Mouse (Mus musculus) limb, embryonic 14.5 days (tissue): ENCODE data around the gene Gm17359. TPM values are rescaled to one million over a fixed set of nuclear protein-coding genes. Genes with fewer than 3 reads are reported as not detected.

Source experiments
- ATAC-seq: fragments of 200-750 bp; cut with Nextera tagmentation; 2 replicates; pipeline ENCODE4 v1.8.0; 2017; ENCODE audit warnings: low read depth, moderate number of reproducible peaks, moderate TSS enrichment; ENCODE audit not compliant: low FRiP score
- DNase-seq: peaks from one replicate; pipeline ENCODE4 v3.0.0-alpha.2; 2015; ENCODE audit warnings: low spot score
- H3K27ac ChIP-seq: fragments of 300-500 bp; sonication (generic); replicated peaks from 2 replicates; pipeline ENCODE4 v1.5.1; 2014; ENCODE audit warnings: low read depth, mild to moderate bottlenecking, low read length, moderate library complexity, mixed read lengths
- H3K27me3 ChIP-seq: fragments of 300-500 bp; sonication (generic); 2 replicates; pipeline ENCODE4 v1.6.1; 2014; ENCODE audit warnings: low read length, mixed read lengths; ENCODE audit not compliant: control insufficient read depth, insufficient read depth
- H3K36me3 ChIP-seq: fragments of 300-500 bp; sonication (generic); 2 replicates; pipeline ENCODE4 v1.6.1; 2014; ENCODE audit warnings: mild to moderate bottlenecking, low read length, moderate library complexity, mixed read lengths; ENCODE audit not compliant: control insufficient read depth, insufficient read depth
- H3K4me1 ChIP-seq: fragments of 300-500 bp; sonication (generic); 2 replicates; pipeline ENCODE4 v1.6.1; 2014; ENCODE audit warnings: antibody characterized with exemption, low read length, mixed read lengths; ENCODE audit not compliant: control insufficient read depth, insufficient read depth
- H3K4me2 ChIP-seq: fragments of 300-500 bp; sonication (generic); replicated peaks from 2 replicates; pipeline ENCODE4 v1.6.1; 2014; ENCODE audit warnings: low read depth, mild to moderate bottlenecking, low read length, moderate library complexity; ENCODE audit not compliant: severe bottlenecking
- H3K4me3 ChIP-seq: fragments of 300-500 bp; sonication (generic); replicated peaks from 2 replicates; pipeline ENCODE4 v1.5.1; 2014; ENCODE audit warnings: low read length
- H3K9ac ChIP-seq: fragments of 300-500 bp; sonication (generic); 2 replicates; pipeline ENCODE4 v1.6.1; 2014; ENCODE audit warnings: mild to moderate bottlenecking, low read depth, low read length, moderate library complexity; ENCODE audit not compliant: severe bottlenecking
- H3K9me3 ChIP-seq: fragments of 300-500 bp; sonication (generic); 2 replicates; pipeline ENCODE4 v1.6.1; 2016; ENCODE audit warnings: low read length; ENCODE audit not compliant: control insufficient read depth
- POLR2A ChIP-seq: fragments of 200-500 bp; IDR thresholded peaks from 2 replicates; pipeline ENCODE4 v1.8.0; 2012; ENCODE audit warnings: inconsistent platforms, mild to moderate bottlenecking, moderate library complexity, borderline replicate concordance; ENCODE audit not compliant: insufficient read depth, insufficient read length; ENCODE audit errors: extremely low read depth
- WGBS: fragments of 180-500 bp; shearing (Covaris S2); extraction: QIAGEN DNeasy Blood & Tissue Kit; methylation state at CpG from one replicate; pipeline ENCODE4 v1.1.7; 2014; 5-methylcytosine and 5-hydroxymethylcytosine counted together
- polyA plus RNA-seq, 2 experiments: library from polyadenylated mRNA; depleted of rRNA in 1 of 2; stranded (reverse) in 1 of 2; unstranded in 1 of 2; fragments of >200 nt; fragmentation: Nextera tagmentation in 1 of 2; extraction: Ambion mirVana in 1 of 2; gene quantifications; 2 replicates each; pipeline versions ENCODE4 v1.2.1 to v1.2.3; 2012 to 2014

Gm17359 gene
- polyA plus RNA-seq, 2 experiments, result not detected

- WGBS, result 25% methylated on average over 11 of the region's 11 CpGs
- no peak overlapping the region for H3K27ac ChIP-seq
- no peak overlapping the region for H3K4me2 ChIP-seq
- TF ChIP-seq POLR2A, result no peak
- DNase-seq, result no peak
- H3K9ac ChIP-seq, result no peak overlapping the region
- H3K27me3 ChIP-seq, result no peaks in the 10 kb centered on the region
- no peaks in the 10 kb centered on the region for H3K4me1 ChIP-seq
- peaks cover 13% of the 10 kb centered on the region; the same call in 1 of the 2 replicates for H3K36me3 ChIP-seq
- ATAC-seq, result no peak
- H3K9me3 ChIP-seq, result no peaks in the 10 kb centered on the region
- H3K4me3 ChIP-seq, result no peak overlapping the region
Observed at GRCm38 (mm10) chr3:79455761-79456160, 119.3 kb downstream of the Gm17359 start.

DNA sequence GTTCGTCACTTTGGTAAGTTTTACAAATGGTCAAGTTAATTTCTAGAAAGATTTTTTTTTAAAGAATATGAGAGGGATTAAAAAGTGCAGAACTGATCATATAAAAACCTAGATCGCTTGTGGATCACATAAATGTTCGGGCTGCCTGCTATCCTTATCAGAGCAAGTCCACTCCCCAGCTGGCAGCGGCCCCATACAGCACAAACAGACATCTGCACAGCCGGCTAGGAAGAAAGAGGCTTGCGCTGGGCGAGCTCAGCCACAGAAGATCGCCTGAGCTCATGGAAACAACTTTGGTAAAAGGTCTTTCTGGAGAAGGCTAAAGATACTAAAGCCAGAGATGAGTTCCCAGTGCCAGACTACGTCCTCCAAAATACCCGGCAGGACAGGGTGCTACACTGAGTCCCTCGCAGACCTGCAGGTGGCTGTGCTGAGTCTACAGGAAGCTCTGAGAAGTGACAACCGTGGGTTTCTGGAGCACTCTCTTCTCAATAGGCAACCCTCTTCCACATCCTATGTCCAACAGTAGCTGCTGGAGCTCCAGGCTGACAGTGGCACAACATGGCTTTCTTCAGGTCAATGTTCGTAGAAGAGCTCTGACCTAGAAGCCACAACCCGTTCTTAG is 122.3 kb downstream of the Gm17359 start:
- no peak overlapping the region for H3K27ac ChIP-seq
- H3K9ac ChIP-seq, result no peak overlapping the region
- no peaks in the 10 kb centered on the region for H3K9me3 ChIP-seq
- no peak for ATAC-seq
- 90% methylated on average over 14 of the region's 14 CpGs for WGBS
- no peak overlapping the region for H3K4me2 ChIP-seq
- no peak for DNase-seq
- TF ChIP-seq POLR2A, result no peak
- H3K4me3 ChIP-seq, result no peak overlapping the region
- H3K4me1 ChIP-seq, result no peaks in the 10 kb centered on the region
- H3K27me3 ChIP-seq, result no peaks in the 10 kb centered on the region
- peaks cover 25% of the 10 kb centered on the region for H3K36me3 ChIP-seq

DNA sequence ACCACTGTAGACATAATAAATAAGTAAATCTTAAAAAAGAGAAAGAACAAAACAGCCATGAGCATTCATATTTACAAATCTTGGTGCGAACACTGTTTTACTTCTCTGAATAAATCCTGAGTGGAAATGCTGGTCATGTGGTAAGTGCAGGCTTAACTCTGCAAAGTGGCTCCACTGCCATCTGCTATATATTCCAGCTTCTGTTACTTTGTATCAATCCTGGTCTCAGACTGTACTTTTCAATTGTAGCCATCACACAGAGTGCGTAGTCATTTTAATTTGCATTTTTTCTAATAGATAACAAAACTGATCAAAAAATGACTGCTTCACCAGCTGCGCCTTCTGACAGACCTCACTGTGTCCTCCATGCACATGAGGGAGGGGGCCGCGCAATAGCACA is 133.0 kb downstream of the Gm17359 start:
- Histone ChIP-seq H3K27me3 (no peaks in the 10 kb centered on the region), H3K4me3 (no peak overlapping the region), H3K4me1 (no peaks in the 10 kb centered on the region), H3K4me2 (no peak overlapping the region), H3K9me3 (no peaks in the 10 kb centered on the region), H3K9ac (no peak overlapping the region), H3K36me3 (peaks cover 11% of the 10 kb centered on the region), H3K27ac (no peak overlapping the region)
- DNase-seq, result no peak
- TF ChIP-seq POLR2A, result no peak
- no peak for ATAC-seq
- WGBS, result 97% methylated on average over 5 of the region's 5 CpGs

- Histone ChIP-seq H3K27me3 (no peaks in the 10 kb centered on the region), H3K9me3 (no peaks in the 10 kb centered on the region), H3K4me1 (no peaks in the 10 kb centered on the region), H3K4me3 (no peak overlapping the region), H3K36me3 (peaks cover 4% of the 10 kb centered on the region; the same call in 1 of the 2 replicates), H3K9ac (no peak overlapping the region), H3K27ac (no peak overlapping the region), H3K4me2 (no peak overlapping the region)
- ATAC-seq (no peak), DNase-seq (no peak)
- whole genome bisulfite sequencing, result over 99% methylated on average over 5 of the region's 5 CpGs
- no peak for TF ChIP-seq POLR2A
Observed at GRCm38 (mm10) chr3:79472362-79472761, 135.9 kb downstream of the Gm17359 start.

GRCm38 (mm10) chr3:79474911-79475310 is 138.4 kb downstream of the Gm17359 start:
- H3K9ac ChIP-seq, result no peak overlapping the region
- H3K4me2 ChIP-seq, result no peak overlapping the region
- DNase-seq (no peak), ATAC-seq (no peak)
- no peak for TF ChIP-seq POLR2A
- no peaks in the 10 kb centered on the region for H3K27me3 ChIP-seq
- H3K4me1 ChIP-seq, result no peaks in the 10 kb centered on the region
- WGBS, result 72% methylated on average over 4 of the region's 4 CpGs
- H3K9me3 ChIP-seq, result no peaks in the 10 kb centered on the region
- H3K27ac ChIP-seq, result no peak overlapping the region
- peaks cover 16% of the 10 kb centered on the region for H3K36me3 ChIP-seq
- H3K4me3 ChIP-seq, result no peak overlapping the region

DNA sequence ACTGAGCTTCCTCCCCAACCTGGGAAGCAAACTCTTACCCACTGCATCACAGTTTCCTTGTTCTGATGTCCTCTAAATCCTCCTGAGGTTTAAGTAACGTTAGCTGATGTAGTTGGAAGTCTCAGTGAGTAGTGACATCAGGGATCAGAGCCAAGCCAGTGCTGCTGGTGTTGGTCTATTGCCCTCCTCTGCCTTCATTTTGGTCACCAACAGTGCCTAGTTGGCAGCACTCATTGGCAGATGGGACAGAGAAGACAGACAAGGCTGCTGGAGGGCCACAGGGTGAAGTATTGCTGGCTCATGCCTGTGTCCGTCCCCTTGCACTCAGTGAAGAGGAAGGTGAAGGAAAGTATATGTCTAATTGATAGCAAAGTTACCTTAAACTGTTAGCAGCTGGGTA is 139.5 kb downstream of the Gm17359 start:
- no peak overlapping the region for H3K4me2 ChIP-seq
- no peak overlapping the region for H3K27ac ChIP-seq
- H3K4me1 ChIP-seq, result no peaks in the 10 kb centered on the region
- no peak overlapping the region for H3K4me3 ChIP-seq
- H3K9ac ChIP-seq, result no peak overlapping the region
- no peaks in the 10 kb centered on the region for H3K9me3 ChIP-seq
- no peak for ATAC-seq
- no peak for TF ChIP-seq POLR2A
- no peak for DNase-seq
- H3K36me3 ChIP-seq, result peaks cover 25% of the 10 kb centered on the region
- WGBS, result 79% methylated on average over 2 of the region's 2 CpGs
- H3K27me3 ChIP-seq, result no peaks in the 10 kb centered on the region
